In the genomic region with DNA sequence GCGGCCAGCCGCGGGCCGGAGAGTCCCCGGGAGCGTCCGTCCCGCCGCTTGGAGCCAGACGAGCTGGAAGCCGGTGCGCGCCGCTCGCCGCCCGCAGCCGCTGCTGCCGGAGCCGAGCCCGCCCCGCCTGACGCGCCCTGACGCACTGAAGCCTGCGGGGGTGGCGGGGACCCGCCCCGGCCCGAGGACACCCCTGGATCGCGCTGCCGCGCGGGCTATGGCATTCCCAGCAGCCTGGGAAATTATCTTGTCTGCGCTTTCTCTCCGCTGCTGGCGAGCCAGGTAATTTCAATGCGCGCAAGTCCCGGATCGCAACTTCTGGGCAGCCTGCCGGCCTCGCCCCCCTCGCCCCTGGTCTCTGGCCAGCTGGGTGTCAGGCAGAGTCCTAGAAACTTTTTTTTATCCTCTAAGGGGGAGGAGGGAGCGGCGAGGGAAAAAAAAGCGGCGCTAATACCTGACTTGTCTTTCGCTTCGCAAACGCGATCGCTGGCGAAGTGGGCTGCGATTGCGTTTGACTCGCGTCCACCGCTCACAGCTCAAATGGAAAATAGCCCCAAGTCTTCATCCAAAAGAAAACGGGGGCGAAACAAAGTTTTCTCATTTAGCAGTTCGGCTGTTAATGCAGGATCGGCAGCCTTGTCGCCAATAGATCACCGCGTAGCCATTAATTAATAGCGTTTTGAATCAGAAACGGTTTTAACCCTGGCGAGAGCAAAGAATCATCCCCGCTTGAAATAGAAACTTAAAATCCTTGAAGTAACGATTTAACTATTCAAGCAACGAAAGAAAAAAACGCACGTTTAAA, we compare ENCODE assay signal across 9 mouse cellular contexts. TPM values are rescaled to one million over a fixed set of nuclear protein-coding genes. Genes with fewer than 3 reads are reported as not detected.
A peak's percentile ranks its signal among the peaks of the same experiment; 100 is the strongest.
DNase-seq lines count a peak whose midpoint lies in the region; ATAC-seq and TF ChIP-seq lines count a peak whose summit lies in the region.
"Had no signal": no experiment of that assay in that cellular context is flagged by ENCODE, and none has a peak within 500 bp of the region (broad histone marks: within the 10 kb centered on the region; RNA-seq: fewer than 3 reads in every experiment).

A gene (minus strand): TSS at position 343 of the 805 bp plus-strand sequence.

- peak within 1 kb of the TSS; percentile 72 for H3K4me2 ChIP-seq in liver, embryonic 11.5 days

- no peak within 1 kb of the TSS for H3K27ac ChIP-seq in embryonic fibroblast, embryonic 13.5 days (ENCODE audit: insufficient read depth, low read length)
- no peak within 1 kb of the TSS for H3K27ac ChIP-seq in liver, embryonic 11.5 days (ENCODE audit: low read depth, low read length)

- under 1% methylated on average over 74 of the region's 75 CpGs for WGBS in liver, embryonic 11.5 days

- peaks cover 60% of the 10 kb centered on the region for H3K27me3 ChIP-seq in liver, embryonic 11.5 days (replicated peaks; ENCODE audit: control insufficient read depth, insufficient read depth, low read length)

- peak within 1 kb of the TSS; percentile 47 for H3K4me3 ChIP-seq in embryonic fibroblast, embryonic 13.5 days (ENCODE audit: insufficient read depth, low read length)
- H3K4me3 ChIP-seq in liver, embryonic 11.5 days (ENCODE audit: low read depth, low read length): peak within 1 kb of the TSS; percentile 59

- no peak for TF ChIP-seq CTCF in embryonic fibroblast, embryonic 13.5 days (IDR thresholded peaks at IDR 0.05; ENCODE audit: borderline replicate concordance, insufficient read depth, low read length)

- DNase-seq in right cerebral cortex, postnatal 4 days: peak; percentile 29
- no peak for DNase-seq in right cerebral cortex, postnatal 10 days (ENCODE audit: low spot score in 2 of 2)
- DNase-seq in heart, postnatal 4 days: peak; percentile 78
- DNase-seq in liver, embryonic 11.5 days (ENCODE audit: low spot score): peak; percentile 70
- DNase-seq in ovary, postnatal 36 days (ENCODE audit: low spot score): peak; percentile 44

- H3K36me3 ChIP-seq in liver, embryonic 11.5 days (ENCODE audit: control insufficient read depth, insufficient read depth, low read length): no peaks in the 10 kb centered on the region

- peaks cover 13% of the 10 kb centered on the region for H3K9me3 ChIP-seq in liver, embryonic 11.5 days (ENCODE audit: control insufficient read depth, low read length)

- H3K9ac ChIP-seq in liver, embryonic 11.5 days (ENCODE audit: low read depth, low read length): no peak within 1 kb of the TSS

- no peaks in the 10 kb centered on the region for H3K4me1 ChIP-seq in embryonic fibroblast, embryonic 13.5 days (ENCODE audit: control insufficient read depth, insufficient read depth, low read length)
- H3K4me1 ChIP-seq in liver, embryonic 11.5 days (replicated peaks; ENCODE audit: control insufficient read depth, insufficient read depth, low read length): no peaks in the 10 kb centered on the region; the same call in 1 of the 2 replicates

- no peak for ATAC-seq in liver, embryonic 11.5 days (replicated peaks; ENCODE audit: low FRiP score)
- ATAC-seq in cerebellum, adult (ENCODE audit: insufficient number of reproducible peaks, low FRiP score, low TSS enrichment): no peak
- no peak for ATAC-seq in frontal cortex, adult (ENCODE audit: low TSS enrichment)

- no peak for TF ChIP-seq POLR2A in embryonic fibroblast, embryonic 13.5 days (IDR thresholded peaks at IDR 0.05; ENCODE audit: low read depth, low read length)

RNA-seq across cellular contexts. Expression of the gene that starts here (rescaled TPM):
- polyA plus RNA-seq in embryonic fibroblast, embryonic 13.5 days (2011; ENCODE audit: insufficient read length, low read depth, missing spikeins): 0.79 TPM in 1 of 2 replicates, not detected in the other
- 1 to 10 TPM; 2.1 to 2.2 TPM for total RNA-seq in heart, postnatal 4 days (2021)
- 0.99 and 1.1 TPM in 2 replicates for polyA plus RNA-seq in liver, embryonic 11.5 days (2014; fragmentation: Nextera tagmentation; extraction: Ambion mirVana)
- total RNA-seq: neutrophil, adult 5-6 weeks had no signal

Comparison
In these comparisons a context has a peak if more than half of its experiments do, and no peak if none do; other contexts are left out.
1. DNase-seq: peak in right cerebral cortex, postnatal 4 days (single experiment), heart, postnatal 4 days (single experiment), liver, embryonic 11.5 days (single experiment) and ovary, postnatal 36 days (single experiment); none in right cerebral cortex, postnatal 10 days (0 of 2).